Mouse (Mus musculus) naive thymus-derived CD4-positive, alpha-beta T cell, adult 5 months (primary cell): Measurements from ENCODE around the gene Usp16. TPM values are rescaled to one million over a fixed set of nuclear protein-coding genes. Genes with fewer than 3 reads are reported as not detected.

Source experiments
- polyA plus RNA-seq: library from polyadenylated mRNA; unstranded; fragments of 100-300 nt; shearing (Covaris generic); gene quantifications from one replicate; pipeline ENCODE4 v1.2.1, GENCODE M21; 2017

Gene Usp16
- 107 TPM for polyA plus RNA-seq

GRCm38 (mm10) chr16:87454419-87455179, at the start of gene Usp16:
TSS of gene Usp16 (plus strand) at chr16:87454703.

GRCm38 (mm10) chr16:87432033-87432814, 22.3 kb upstream of the Usp16 start, which contains the start of gene Ltn1:
TSS of gene Ltn1 (minus strand) at chr16:87432612.

GRCm38 (mm10) chr16:87440184-87440686, 14.3 kb upstream of the Usp16 start, which contains the start of gene Rwdd2b:
TSS of gene Rwdd2b (minus strand) at chr16:87440573.

GRCm38 (mm10) chr16:87495716-87496447, 41.4 kb downstream of the Usp16 start, which contains the start of gene Cct8:
TSS of gene Cct8 (minus strand) at chr16:87495873.

Other genes with a start within 250 kb of the Usp16 start
- gene N6amt1, start 100.5 kb upstream of the Usp16 start, polyA plus RNA-seq, result 14.7 TPM
- 53.1 TPM for gene Ltn1, start 22.1 kb upstream of the Usp16 start, polyA plus RNA-seq
- gene Rwdd2b, start 14.1 kb upstream of the Usp16 start, polyA plus RNA-seq, result 9.8 TPM
- 327 TPM for gene Cct8, start 41.2 kb downstream of the Usp16 start, polyA plus RNA-seq
- not detected for gene Map3k7cl, start 98.6 kb downstream of the Usp16 start, polyA plus RNA-seq
- 11.2 TPM for gene Bach1, start 244.2 kb downstream of the Usp16 start, polyA plus RNA-seq